10 mouse cellular contexts compared by ENCODE assay signal in genomic region chr8:123978926-123979325, GRCm38 (mm10). TPM values are rescaled to one million over a fixed set of nuclear protein-coding genes. Genes with fewer than 3 reads are reported as not detected.
DNase-seq lines count a peak whose midpoint lies in the region; ATAC-seq and TF ChIP-seq lines count a peak whose summit lies in the region.
"Had no signal": no experiment of that assay in that cellular context is flagged by ENCODE, and none has a peak within 500 bp of the region (broad histone marks: within the 10 kb centered on the region; RNA-seq: fewer than 3 reads in every experiment).

No protein-coding gene starts in this region.

- TF ChIP-seq CTCF in cerebellum, adult 2 months (IDR thresholded peaks at IDR 0.05; ENCODE audit: borderline replicate concordance, insufficient read depth, low read depth, low read length) = no peak
- no peak for TF ChIP-seq CTCF in small intestine, adult 2 months (IDR thresholded peaks at IDR 0.05; ENCODE audit: extremely low read depth, insufficient read length, insufficient replicate concordance, low read depth, low read length)
- TF ChIP-seq CTCF in gastrocnemius, adult 2 months (IDR thresholded peaks at IDR 0.05) = no peak

- no peak for ATAC-seq in kidney, embryonic 16.5 days (ENCODE audit: low FRiP score, low TSS enrichment)
- ATAC-seq in erythroid progenitor cell, adult 5-6 weeks (replicated peaks; ENCODE audit: low FRiP score, poor library complexity, severe bottlenecking) = peak; percentile 67

- no peak for DNase-seq in cerebellum, adult 2 months
- no peak for DNase-seq in cerebellum, postnatal 4 days (ENCODE audit: low spot score in 2 of 2)
- no peak for DNase-seq in kidney, postnatal 10 days
- no peak for DNase-seq in thymus, postnatal 4 days
- DNase-seq in gastrocnemius, adult 2 months = no peak
- DNase-seq: adrenal gland, postnatal 25 days had no signal

- no peaks in the 10 kb centered on the region for H3K9me3 ChIP-seq in kidney, embryonic 16.5 days (ENCODE audit: low read length)
- H3K9me3 ChIP-seq: midbrain, embryonic 12.5 days had no signal

- H3K27me3 ChIP-seq in cerebellum, adult 2 months (ENCODE audit: control insufficient read depth, insufficient read depth, low read length) = no peaks in the 10 kb centered on the region
- H3K27me3 ChIP-seq in kidney, embryonic 16.5 days (ENCODE audit: insufficient read depth, low read length) = no peaks in the 10 kb centered on the region
- no peaks in the 10 kb centered on the region for H3K27me3 ChIP-seq in small intestine, adult 2 months (ENCODE audit: control insufficient read depth, insufficient read depth, low read length)

- 0 out of 2 replicates have a peak overlapping the region, but pooled peaks have one; percentile 5 for H3K9ac ChIP-seq in kidney, embryonic 16.5 days (replicated peaks; ENCODE audit: low read length)
- H3K9ac ChIP-seq: midbrain, embryonic 12.5 days had no signal

- H3K4me2 ChIP-seq in kidney, embryonic 16.5 days (replicated peaks; ENCODE audit: low read depth, low read length) = no peak overlapping the region
- H3K4me2 ChIP-seq: midbrain, embryonic 12.5 days had no signal

- no peak overlapping the region for H3K4me3 ChIP-seq in cerebellum, adult 2 months (replicated peaks; ENCODE audit: insufficient read depth, low read depth, low read length)
- H3K4me3 ChIP-seq in kidney, embryonic 16.5 days (ENCODE audit: low read length) = no peak overlapping the region
- H3K4me3 ChIP-seq in small intestine, adult 2 months (ENCODE audit: low read depth, low read length) = peak overlapping the region; percentile 18; the same call in 1 of the 2 replicates
- no peak overlapping the region for H3K4me3 ChIP-seq in gastrocnemius, adult 2 months
- H3K4me3 ChIP-seq: midbrain, embryonic 12.5 days had no signal

- no peaks in the 10 kb centered on the region for H3K36me3 ChIP-seq in kidney, embryonic 16.5 days (ENCODE audit: insufficient read depth, low read length)
- no peaks in the 10 kb centered on the region for H3K36me3 ChIP-seq in small intestine, adult 2 months (ENCODE audit: control insufficient read depth, insufficient read depth, low read length)
- H3K36me3 ChIP-seq: midbrain, embryonic 12.5 days had no signal

- H3K4me1 ChIP-seq in cerebellum, adult 2 months (ENCODE audit: control insufficient read depth, insufficient read depth, low read length) = peaks cover 21% of the 10 kb centered on the region
- H3K4me1 ChIP-seq in kidney, embryonic 16.5 days (ENCODE audit: insufficient read depth, low read length) = peaks cover 20% of the 10 kb centered on the region
- H3K4me1 ChIP-seq in small intestine, adult 2 months (ENCODE audit: control insufficient read depth, insufficient read depth, insufficient read length, low read length) = peaks cover 20% of the 10 kb centered on the region; the same call in 1 of the 2 replicates

- intact Hi-C loops in gastrocnemius, adult 2 months (cut with DNase I) = no loop called here

- 82% methylated on average over 8 of the region's 8 CpGs for WGBS in cerebellum, adult 2 months
- WGBS in kidney, embryonic 16.5 days = 70% methylated on average over 8 of the region's 8 CpGs
- 47% methylated on average over 8 of the region's 8 CpGs for WGBS in small intestine, adult 2 months

- TF ChIP-seq POLR2A in cerebellum, adult 2 months (IDR thresholded peaks at IDR 0.05; ENCODE audit: borderline replicate concordance, insufficient read depth, low read length) = no peak
- TF ChIP-seq POLR2A in small intestine, adult 2 months (IDR thresholded peaks at IDR 0.05; ENCODE audit: low read depth, low read length) = no peak

- peak overlapping the region; percentile 39; the same call in 1 of the 2 replicates for H3K27ac ChIP-seq in cerebellum, adult 2 months (ENCODE audit: insufficient read depth, low read length)
- no peak overlapping the region; the same call in 1 of the 2 replicates for H3K27ac ChIP-seq in kidney, embryonic 16.5 days (ENCODE audit: low read length)
- H3K27ac ChIP-seq in small intestine, adult 2 months (ENCODE audit: insufficient read depth, low read depth, low read length) = peak overlapping the region; percentile 56
- no peak overlapping the region for H3K27ac ChIP-seq in gastrocnemius, adult 2 months
- H3K27ac ChIP-seq: midbrain, embryonic 12.5 days had no signal

RNA-seq across cellular contexts. Expression of gene Abcb10, which starts 4.0 kb away (rescaled TPM):
- polyA plus RNA-seq in cerebellum, adult 2 months (2012; rRNA removed) = 21.0 and 22.0 TPM in 2 replicates
- polyA plus RNA-seq in kidney, embryonic 16.5 days (2015; fragmentation: Nextera tagmentation; extraction: Ambion mirVana) = 16.0 and 16.2 TPM in 2 replicates
- total RNA-seq in erythroid progenitor cell, adult 5-6 weeks (2015; ENCODE audit: low replicate concordance) = 465 and 471 TPM in 2 replicates
- 483 and 625 TPM in 2 replicates for total RNA-seq in erythroid progenitor cell, adult 5-6 weeks (2017; ENCODE audit: low replicate concordance)
- 15.3 and 18.2 TPM in 2 replicates for polyA plus RNA-seq in small intestine, adult 2 months (2012; rRNA removed)
- total RNA-seq in gastrocnemius, adult 2 months (2021) = 10 to 100 TPM; 15.8 to 18.6 TPM

RNA-seq across cellular contexts. Expression of gene Nup133, which starts 29.9 kb away (rescaled TPM):
- polyA plus RNA-seq in cerebellum, adult 2 months (2012; rRNA removed) = 21.8 and 23.4 TPM in 2 replicates
- 34.5 and 42.4 TPM in 2 replicates for polyA plus RNA-seq in kidney, embryonic 16.5 days (2015; fragmentation: Nextera tagmentation; extraction: Ambion mirVana)
- total RNA-seq in erythroid progenitor cell, adult 5-6 weeks (2015; ENCODE audit: low replicate concordance) = 32.1 and 35.2 TPM in 2 replicates
- 46.0 and 49.7 TPM in 2 replicates for total RNA-seq in erythroid progenitor cell, adult 5-6 weeks (2017; ENCODE audit: low replicate concordance)
- polyA plus RNA-seq in small intestine, adult 2 months (2012; rRNA removed) = 2.4 and 4.3 TPM in 2 replicates
- total RNA-seq in gastrocnemius, adult 2 months (2021) = 10 to 100 TPM; 11.6 to 17.8 TPM

RNA-seq across cellular contexts. Expression of gene Taf5l, which starts 42.3 kb away (rescaled TPM):
- polyA plus RNA-seq in cerebellum, adult 2 months (2012; rRNA removed) = 18.9 TPM in 2 replicates
- 38.4 and 41.1 TPM in 2 replicates for polyA plus RNA-seq in kidney, embryonic 16.5 days (2015; fragmentation: Nextera tagmentation; extraction: Ambion mirVana)
- total RNA-seq in erythroid progenitor cell, adult 5-6 weeks (2015; ENCODE audit: low replicate concordance) = 45.0 and 46.9 TPM in 2 replicates
- total RNA-seq in erythroid progenitor cell, adult 5-6 weeks (2017; ENCODE audit: low replicate concordance) = 40.3 and 41.6 TPM in 2 replicates
- polyA plus RNA-seq in small intestine, adult 2 months (2012; rRNA removed) = 15.3 and 29.2 TPM in 2 replicates
- total RNA-seq in gastrocnemius, adult 2 months (2021) = 10 to 100 TPM; 14.6 to 15.2 TPM

RNA-seq across cellular contexts. Expression of gene Urb2, which starts 42.4 kb away (rescaled TPM):
- polyA plus RNA-seq in cerebellum, adult 2 months (2012; rRNA removed) = 6.9 and 7.3 TPM in 2 replicates
- 4.7 and 6.3 TPM in 2 replicates for polyA plus RNA-seq in kidney, embryonic 16.5 days (2015; fragmentation: Nextera tagmentation; extraction: Ambion mirVana)
- 10.9 and 11.5 TPM in 2 replicates for total RNA-seq in erythroid progenitor cell, adult 5-6 weeks (2015; ENCODE audit: low replicate concordance)
- 8.5 and 10.7 TPM in 2 replicates for total RNA-seq in erythroid progenitor cell, adult 5-6 weeks (2017; ENCODE audit: low replicate concordance)
- 1.4 and 2.5 TPM in 2 replicates for polyA plus RNA-seq in small intestine, adult 2 months (2012; rRNA removed)
- total RNA-seq in gastrocnemius, adult 2 months (2021) = 1 to 10 TPM; 5.8 to 6.0 TPM

Comparison
In these comparisons a context has a peak if more than half of its experiments do, and no peak if none do; other contexts are left out.
1. H3K27ac ChIP-seq: peak in cerebellum, adult 2 months (single experiment) and small intestine, adult 2 months (single experiment); none in kidney, embryonic 16.5 days (single experiment) and gastrocnemius, adult 2 months (single experiment).